ENCODE assay signal across 40 mouse cellular contexts in genomic region chr1:91001871-91002539, GRCm38 (mm10). TPM values are rescaled to one million over a fixed set of nuclear protein-coding genes. Genes with fewer than 3 reads are reported as not detected.
A peak's percentile ranks its signal among the peaks of the same experiment; 100 is the strongest.
DNase-seq lines count a peak whose midpoint lies in the region; ATAC-seq lines count a peak whose summit lies in the region.
"Had no signal": no experiment of that assay in that cellular context is flagged by ENCODE, and none has a peak within 500 bp of the region (broad histone marks: within the 10 kb centered on the region; RNA-seq: fewer than 3 reads in every experiment).

No protein-coding gene starts in this region.

- no peak for ATAC-seq in heart, embryonic 11.5 days (replicated peaks; ENCODE audit: insufficient number of reproducible peaks, low FRiP score, low TSS enrichment)
- ATAC-seq in heart, embryonic 14.5 days (ENCODE audit: insufficient number of reproducible peaks, insufficient read depth, low FRiP score, low read depth) = no peak
- ATAC-seq: forebrain, postnatal 0 days; inflammation-experienced regulatory T-cells, adult 6 months; liver, embryonic 12.5 days; liver, postnatal 0 days had no signal

- peak overlapping the region; percentile 62 for H3K9ac ChIP-seq in heart, embryonic 11.5 days (ENCODE audit: low read depth, low read length)
- H3K9ac ChIP-seq in heart, embryonic 14.5 days (ENCODE audit: low read length) = peak overlapping the region; percentile 100
- H3K9ac ChIP-seq: embryonic facial prominence, embryonic 13.5 days; forebrain, postnatal 0 days; hindbrain, embryonic 15.5 days; kidney, embryonic 15.5 days; limb, embryonic 12.5 days; liver, embryonic 12.5 days; liver, postnatal 0 days; midbrain, embryonic 12.5 days; stomach, embryonic 15.5 days had no signal

- peak; percentile 46 for DNase-seq in gastrocnemius, adult 18-20 months (ENCODE audit: low spot score)
- no peak for DNase-seq in gastrocnemius, postnatal 14 days
- no peak for DNase-seq in heart, adult 9 months (ENCODE audit: low spot score in 2 of 2)
- DNase-seq in heart, postnatal 36 days = peak; percentile 3 to 15
- no peak for DNase-seq in T-cell, adult 2 months (ENCODE audit: low spot score)
- DNase-seq in cerebellum, postnatal 25 days = no peak
- DNase-seq: adrenal gland, postnatal 10 days; cerebellum, adult 11 months; cerebellum, adult 9-11 months; forebrain, postnatal 0 days; kidney, adult 11 months; liver, postnatal 0 days; thymus, adult 18-20 months; thymus, postnatal 25 days had no signal

- H3K27ac ChIP-seq in heart, embryonic 11.5 days (ENCODE audit: low read depth, low read length) = peak overlapping the region; percentile 93
- H3K27ac ChIP-seq in heart, embryonic 14.5 days (replicated peaks in 1 of 2; ENCODE audit: control insufficient read depth in 1 of 2, insufficient read depth in 1 of 2, low read depth in 2 of 2, low read length in 2 of 2) = peak overlapping the region; percentile 98 to 99
- H3K27ac ChIP-seq: embryonic facial prominence, embryonic 13.5 days; hindbrain, embryonic 10.5 days; hindbrain, embryonic 15.5 days; kidney, embryonic 15.5 days; limb, embryonic 12.5 days; liver, embryonic 12.5 days; midbrain, embryonic 12.5 days; stomach, embryonic 15.5 days had no signal

- H3K4me1 ChIP-seq in heart, embryonic 11.5 days (ENCODE audit: control insufficient read depth, insufficient read depth, low read length) = peaks cover 38% of the 10 kb centered on the region
- peaks cover 35 to 70% of the 10 kb centered on the region in 2 experiments for H3K4me1 ChIP-seq in heart, embryonic 14.5 days (ENCODE audit: control insufficient read depth in 2 of 2, insufficient read depth in 2 of 2, low read length in 2 of 2)

- H3K27me3 ChIP-seq in heart, embryonic 11.5 days (ENCODE audit: control insufficient read depth, insufficient read depth, low read length) = no peaks in the 10 kb centered on the region
- no peaks in the 10 kb centered on the region for H3K27me3 ChIP-seq in heart, embryonic 14.5 days (ENCODE audit: control insufficient read depth, insufficient read depth, low read length)
- H3K27me3 ChIP-seq: embryonic facial prominence, embryonic 13.5 days; hindbrain, embryonic 15.5 days; kidney, embryonic 15.5 days; stomach, embryonic 15.5 days had no signal

- H3K9me3 ChIP-seq in heart, embryonic 11.5 days (replicated peaks; ENCODE audit: control insufficient read depth, low read length) = no peaks in the 10 kb centered on the region
- no peaks in the 10 kb centered on the region for H3K9me3 ChIP-seq in heart, embryonic 14.5 days (ENCODE audit: control insufficient read depth, low read length)
- H3K9me3 ChIP-seq: embryonic facial prominence, embryonic 13.5 days; hindbrain, embryonic 10.5 days; hindbrain, embryonic 15.5 days; kidney, embryonic 15.5 days; limb, embryonic 12.5 days; liver, embryonic 12.5 days; midbrain, embryonic 12.5 days; stomach, embryonic 15.5 days had no signal

- H3K4me2 ChIP-seq in heart, embryonic 11.5 days = peak overlapping the region; percentile 86
- H3K4me2 ChIP-seq in heart, embryonic 14.5 days (ENCODE audit: low read length) = peak overlapping the region; percentile 70
- H3K4me2 ChIP-seq: embryonic facial prominence, embryonic 13.5 days; hindbrain, embryonic 15.5 days; kidney, embryonic 15.5 days; limb, embryonic 12.5 days; liver, embryonic 12.5 days; midbrain, embryonic 12.5 days; stomach, embryonic 15.5 days had no signal

- H3K4me3 ChIP-seq in heart, embryonic 11.5 days (ENCODE audit: low read depth, low read length) = no peak overlapping the region
- no peak overlapping the region for H3K4me3 ChIP-seq in heart, embryonic 14.5 days (ENCODE audit: control insufficient read depth in 1 of 2, insufficient read depth in 1 of 2, low read depth in 1 of 2, low read length in 2 of 2)
- H3K4me3 ChIP-seq: embryonic facial prominence, embryonic 13.5 days; erythroblast, embryonic 14.5 days; hindbrain, embryonic 10.5 days; hindbrain, embryonic 15.5 days; kidney, embryonic 15.5 days; limb, embryonic 12.5 days; liver, embryonic 12.5 days; midbrain, embryonic 12.5 days; stomach, embryonic 15.5 days had no signal

- intact Hi-C loops in gastrocnemius, postnatal 14 days (cut with DNase I; ENCODE audit: low total_unique reads) = no loop called here
- intact Hi-C loops in heart, postnatal 36 days (cut with DNase I) = loop anchor here (2.0 kb wide), 1 partner anchor 13 kb away; no protein-coding TSS in a partner anchor

- H3K36me3 ChIP-seq in heart, embryonic 11.5 days (ENCODE audit: control insufficient read depth, insufficient read depth, low read length) = no peaks in the 10 kb centered on the region
- peaks cover 8% of the 10 kb centered on the region; the same call in 1 of the 2 replicates for H3K36me3 ChIP-seq in heart, embryonic 14.5 days (ENCODE audit: control insufficient read depth, insufficient read depth, low read length)
- H3K36me3 ChIP-seq: embryonic facial prominence, embryonic 13.5 days; hindbrain, embryonic 15.5 days; kidney, embryonic 15.5 days; limb, embryonic 12.5 days; liver, embryonic 12.5 days; midbrain, embryonic 12.5 days; stomach, embryonic 15.5 days had no signal

- 70% methylated on average over 3 of the region's 3 CpGs for WGBS in heart, embryonic 11.5 days (ENCODE audit: insufficient replicate concordance)
- 61% methylated on average over 3 of the region's 3 CpGs for WGBS in heart, embryonic 14.5 days

RNA-seq across cellular contexts. Expression of gene Lrrfip1, which starts 3.5 kb away (rescaled TPM):
- total RNA-seq in gastrocnemius, adult 18-20 months (2021) = 100 to 1,000 TPM; 119 to 121 TPM
- total RNA-seq in gastrocnemius, postnatal 14 days (2021) = 100 to 1,000 TPM; 202 to 236 TPM
- polyA plus RNA-seq in heart, embryonic 11.5 days (2014; fragmentation: Nextera tagmentation; extraction: Ambion mirVana) = 115 and 138 TPM in 2 replicates
- polyA plus RNA-seq in heart, embryonic 14.5 days (2014; fragmentation: Nextera tagmentation; extraction: Ambion mirVana) = 151 and 161 TPM in 2 replicates
- total RNA-seq in heart, postnatal 36 days (2021) = 10 to 100 TPM; 69.1 to 80.9 TPM

RNA-seq across cellular contexts. Expression of gene Rab17, which starts 32.5 kb away (rescaled TPM):
- total RNA-seq in gastrocnemius, adult 18-20 months (2021) = not detected
- under 1 TPM in 1 of 2 experiments, not detected in 1; 0.31 TPM for total RNA-seq in gastrocnemius, postnatal 14 days (2021)
- polyA plus RNA-seq in heart, embryonic 11.5 days (2014; fragmentation: Nextera tagmentation; extraction: Ambion mirVana) = 0.63 TPM in 1 of 2 replicates, not detected in the other
- 2.5 and 2.7 TPM in 2 replicates for polyA plus RNA-seq in heart, embryonic 14.5 days (2014; fragmentation: Nextera tagmentation; extraction: Ambion mirVana)
- total RNA-seq in heart, postnatal 36 days (2021) = 1 to 10 TPM; 2.0 to 2.1 TPM
- total RNA-seq: layer of hippocampus, adult 18-20 months; left cerebral cortex, adult 18-20 months; megakaryocyte, adult 5-6 weeks had no signal
- polyA plus RNA-seq: erythroblast, embryonic 14.5 days; forebrain, embryonic 11.5 days; forebrain, postnatal 0 days; inflammation-experienced regulatory T-cells, adult 6 months; midbrain, embryonic 12.5 days had no signal

RNA-seq across cellular contexts. Expression of gene Prlh, which starts 49.1 kb away (rescaled TPM):
- total RNA-seq in gastrocnemius, adult 18-20 months (2021) = not detected
- total RNA-seq in gastrocnemius, postnatal 14 days (2021) = not detected
- not detected in 2 replicates for polyA plus RNA-seq in heart, embryonic 11.5 days (2014; fragmentation: Nextera tagmentation; extraction: Ambion mirVana)
- polyA plus RNA-seq in heart, embryonic 14.5 days (2014; fragmentation: Nextera tagmentation; extraction: Ambion mirVana) = not detected in 2 replicates
- total RNA-seq in heart, postnatal 36 days (2021) = not detected
- total RNA-seq: adrenal gland, postnatal 10 days; CH12.LX; common myeloid progenitor, adult 5-6 weeks; ES-E14; forebrain, postnatal 0 days; gastrocnemius, postnatal 4 days; layer of hippocampus, adult 18-20 months; layer of hippocampus, postnatal 10 days; left cerebral cortex, adult 18-20 months; left cerebral cortex, postnatal 14 days; megakaryocyte, adult 5-6 weeks had no signal
- polyA plus RNA-seq: C2C12; embryonic facial prominence, embryonic 13.5 days; forebrain, embryonic 11.5 days; forebrain, postnatal 0 days; hindbrain, embryonic 10.5 days; hindbrain, embryonic 15.5 days; inflammation-experienced regulatory T-cells, adult 6 months; kidney, embryonic 15.5 days; limb, embryonic 12.5 days; liver, embryonic 12.5 days; liver, postnatal 0 days; lung, embryonic 16.5 days; midbrain, embryonic 12.5 days; neural tube, embryonic 14.5 days; small intestine, adult 2 months; stomach, embryonic 15.5 days had no signal

Comparison
In these comparisons a context has a peak if more than half of its experiments do, and no peak if none do; other contexts are left out.
1. DNase-seq: peak in gastrocnemius, adult 18-20 months (single experiment) and heart, postnatal 36 days (2 of 2); none in gastrocnemius, postnatal 14 days (single experiment), heart, adult 9 months (0 of 2), T-cell, adult 2 months (single experiment) and cerebellum, postnatal 25 days (0 of 2).